Mouse (Mus musculus): ENCODE data around the gene Trp53bp1. TPM values are rescaled to one million over a fixed set of nuclear protein-coding genes. Genes with fewer than 3 reads are reported as not detected.

Trp53bp1 gene
- polyA plus RNA-seq, 1 experiment from 2014 or later, result 43.4 TPM

GRCm38 (mm10) chr2:121292316-121293013, 21.3 kb upstream of the Trp53bp1 start:
- H3K36me3 ChIP-seq, result no peaks in the 10 kb centered on the region
- no peak overlapping the region for H3K27ac ChIP-seq
- peaks cover 27% of the 10 kb centered on the region for H3K27me3 ChIP-seq (replicated peaks)
- 68% methylated on average over 5 of the region's 5 CpGs for WGBS
- no peak overlapping the region for H3K4me3 ChIP-seq (replicated peaks)
- peaks cover 36% of the 10 kb centered on the region for H3K4me1 ChIP-seq (replicated peaks)
- H3K9me3 ChIP-seq, result no peaks in the 10 kb centered on the region
- ATAC-seq, result no peak
- no peak overlapping the region for H3K9ac ChIP-seq
- no peak overlapping the region for H3K4me2 ChIP-seq (replicated peaks)

DNA sequence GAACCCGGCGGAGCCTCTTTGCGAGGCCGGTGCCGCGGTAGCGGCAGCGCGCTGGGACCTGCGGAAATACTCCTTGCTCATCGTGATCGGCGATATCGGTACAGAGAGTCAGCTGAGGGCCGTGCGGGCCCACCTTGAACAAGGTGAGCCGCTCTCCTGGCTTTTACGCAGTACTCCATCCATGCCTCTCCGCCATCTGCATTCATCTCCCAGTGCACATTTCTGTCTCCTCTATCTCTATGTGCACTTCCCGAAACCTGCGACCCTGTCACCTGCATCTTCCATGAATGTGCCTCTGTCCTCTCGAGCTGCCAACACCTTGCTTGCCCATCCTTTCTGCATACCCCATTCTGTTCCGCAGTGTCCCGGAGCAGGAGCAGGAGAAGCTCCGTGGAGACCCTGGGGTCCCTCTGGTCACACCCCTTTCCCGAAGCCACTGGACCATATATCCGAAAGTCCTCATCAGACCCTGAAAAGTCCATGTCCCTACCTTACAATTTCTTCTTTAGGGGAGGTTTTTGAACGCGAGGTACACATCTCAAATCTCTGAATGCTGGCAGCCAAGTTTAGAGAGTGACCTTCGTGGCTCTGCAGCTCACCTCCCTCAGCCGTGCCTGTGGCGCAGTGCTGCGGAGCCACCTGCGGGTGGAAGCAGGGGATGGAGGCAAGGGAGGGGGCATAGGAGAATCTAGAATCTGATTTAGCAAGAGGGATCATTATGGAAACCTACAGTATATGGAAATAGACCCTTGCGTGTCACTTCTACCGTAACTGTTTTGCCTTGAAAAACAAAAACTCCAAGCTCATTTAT, 18.7 kb upstream of the Trp53bp1 start:
- Histone ChIP-seq H3K36me3 (no peaks in the 10 kb centered on the region), H3K9ac (peak overlapping the region; percentile 33)
- ATAC-seq, result 0 out of 2 replicates have a peak, but pooled peaks have one; percentile 5

GRCm38 (mm10) chr2:121288901-121289729, 17.9 kb upstream of the Trp53bp1 start, which contains the start of gene Map1a:
Gene Map1a, plus strand, starts transcription at chr2:121289600.
- Histone ChIP-seq H3K27ac (no peak within 1 kb of the TSS), H3K27me3 (replicated peaks) (peaks cover 19% of the 10 kb centered on the region), H3K4me2 (replicated peaks) (peak within 1 kb of the TSS; percentile 94), H3K4me1 (replicated peaks) (peaks cover 8% of the 10 kb centered on the region), H3K9me3 (no peaks in the 10 kb centered on the region), H3K9ac (peak within 1 kb of the TSS; percentile 33), H3K36me3 (no peaks in the 10 kb centered on the region), H3K4me3 (replicated peaks) (peak within 1 kb of the TSS; percentile 53)
- peak; percentile 98 for ATAC-seq
- WGBS, result 2% methylated on average over 48 of the region's 48 CpGs

More for the DNA sequence above, 18.7 kb upstream of the Trp53bp1 start:
- no peak overlapping the region for H3K27ac ChIP-seq
- H3K27me3 ChIP-seq (replicated peaks), result peaks cover 19% of the 10 kb centered on the region
- peak overlapping the region; percentile 94 for H3K4me2 ChIP-seq (replicated peaks)
- peak overlapping the region; percentile 53 for H3K4me3 ChIP-seq (replicated peaks)
- no peaks in the 10 kb centered on the region for H3K9me3 ChIP-seq
- 5% methylated on average over 36 of the region's 36 CpGs for WGBS
- peaks cover 16% of the 10 kb centered on the region for H3K4me1 ChIP-seq (replicated peaks)

- no peak overlapping the region for H3K4me2 ChIP-seq (replicated peaks)
- peaks cover 7% of the 10 kb centered on the region for H3K4me1 ChIP-seq (replicated peaks)
- WGBS, result 69% methylated on average over 2 of the region's 2 CpGs
- peaks cover 19% of the 10 kb centered on the region for H3K27me3 ChIP-seq (replicated peaks)
- no peaks in the 10 kb centered on the region for H3K36me3 ChIP-seq
- no peak overlapping the region for H3K4me3 ChIP-seq (replicated peaks)
- H3K9ac ChIP-seq, result no peak overlapping the region
- no peak overlapping the region for H3K27ac ChIP-seq
- no peaks in the 10 kb centered on the region for H3K9me3 ChIP-seq
- no peak for ATAC-seq
Observed at GRCm38 (mm10) chr2:121287850-121288249, 16.6 kb upstream of the Trp53bp1 start.

DNA sequence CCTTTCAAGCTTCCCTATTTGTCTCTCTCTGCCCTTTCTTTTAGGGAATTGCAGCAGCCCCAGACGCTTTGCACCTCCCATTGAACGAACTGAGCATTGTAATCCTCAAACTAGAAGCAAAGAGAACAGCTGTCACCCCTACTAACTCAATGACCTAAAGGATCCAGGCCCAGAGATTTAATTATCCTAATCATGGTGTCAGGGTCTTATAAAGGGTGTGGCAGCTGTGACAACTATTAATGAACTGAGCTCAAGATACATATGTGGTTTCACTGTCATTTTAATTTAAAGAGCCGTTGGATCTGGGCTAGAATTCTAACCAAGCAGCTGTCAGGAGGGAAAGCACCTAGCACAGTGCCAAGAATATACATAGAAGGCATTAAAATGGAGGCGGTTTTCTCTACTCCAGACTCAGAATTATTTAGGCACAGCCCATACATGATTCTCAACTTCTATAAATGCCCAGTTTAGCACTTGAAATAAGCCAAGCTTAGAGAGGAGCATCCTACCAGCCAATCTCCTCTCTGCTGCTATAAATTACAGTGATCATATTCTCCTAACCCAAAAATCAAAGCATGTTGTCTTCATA, 815 bp upstream of the Trp53bp1 start:
- H3K27ac ChIP-seq, result no peak overlapping the region
- 26% methylated on average over 4 of the region's 4 CpGs for WGBS
- no peak for ATAC-seq
- peak overlapping the region; percentile 78 for H3K4me2 ChIP-seq (replicated peaks)
- H3K27me3 ChIP-seq (replicated peaks), result no peaks in the 10 kb centered on the region
- peaks cover 10% of the 10 kb centered on the region; the same call in 1 of the 2 replicates for H3K4me1 ChIP-seq (replicated peaks)
- H3K36me3 ChIP-seq, result 0 out of 2 replicates have a peak, but pooled peaks cover 3% of the 10 kb centered on the region
- H3K9ac ChIP-seq, result peak overlapping the region; percentile 39; the same call in 1 of the 2 replicates
- H3K4me3 ChIP-seq (replicated peaks), result peak overlapping the region; percentile 90
- H3K9me3 ChIP-seq, result no peaks in the 10 kb centered on the region

- Histone ChIP-seq H3K27me3 (replicated peaks) (no peaks in the 10 kb centered on the region), H3K36me3 (0 out of 2 replicates have a peak, but pooled peaks cover 3% of the 10 kb centered on the region), H3K9me3 (no peaks in the 10 kb centered on the region), H3K4me1 (replicated peaks) (peaks cover 10% of the 10 kb centered on the region; the same call in 1 of the 2 replicates), H3K4me2 (replicated peaks) (peak overlapping the region; percentile 68), H3K4me3 (replicated peaks) (peak overlapping the region; percentile 90), H3K27ac (peak overlapping the region; percentile 81), H3K9ac (peak overlapping the region; percentile 83)
- 1% methylated on average over 35 of the region's 35 CpGs for WGBS
- peak; percentile 87 for ATAC-seq
Observed at GRCm38 (mm10) chr2:121270521-121271235, 529 bp downstream of the Trp53bp1 start.

- no peak overlapping the region for H3K27ac ChIP-seq
- H3K9ac ChIP-seq, result no peak overlapping the region
- 0 out of 2 replicates have a peak, but pooled peaks have one; percentile 10 for ATAC-seq
- H3K36me3 ChIP-seq, result 0 out of 2 replicates have a peak, but pooled peaks cover 9% of the 10 kb centered on the region
- H3K9me3 ChIP-seq, result no peaks in the 10 kb centered on the region
- no peaks in the 10 kb centered on the region for H3K27me3 ChIP-seq (replicated peaks)
- WGBS, result 53% methylated on average over 8 of the region's 8 CpGs
- no peak overlapping the region for H3K4me2 ChIP-seq (replicated peaks)
- peaks cover 10% of the 10 kb centered on the region; the same call in 1 of the 2 replicates for H3K4me1 ChIP-seq (replicated peaks)
- no peak overlapping the region for H3K4me3 ChIP-seq (replicated peaks)
Observed at GRCm38 (mm10) chr2:121268446-121268845, 2.8 kb downstream of the Trp53bp1 start.

- no peak overlapping the region for H3K4me3 ChIP-seq (replicated peaks)
- peaks cover 45% of the 10 kb centered on the region for H3K36me3 ChIP-seq
- H3K9ac ChIP-seq, result no peak overlapping the region
- H3K27me3 ChIP-seq (replicated peaks), result no peaks in the 10 kb centered on the region
- no peak overlapping the region for H3K4me2 ChIP-seq (replicated peaks)
- ATAC-seq, result no peak
- 98% methylated on average over 2 of the region's 2 CpGs for WGBS
- H3K4me1 ChIP-seq (replicated peaks), result no peaks in the 10 kb centered on the region
- no peak overlapping the region for H3K27ac ChIP-seq
- H3K9me3 ChIP-seq, result no peaks in the 10 kb centered on the region
Observed at GRCm38 (mm10) chr2:121249758-121250157, 21.4 kb downstream of the Trp53bp1 start.

- 94% methylated on average over 5 of the region's 5 CpGs for WGBS
Observed at GRCm38 (mm10) chr2:121244099-121244498, 27.1 kb downstream of the Trp53bp1 start.

DNA sequence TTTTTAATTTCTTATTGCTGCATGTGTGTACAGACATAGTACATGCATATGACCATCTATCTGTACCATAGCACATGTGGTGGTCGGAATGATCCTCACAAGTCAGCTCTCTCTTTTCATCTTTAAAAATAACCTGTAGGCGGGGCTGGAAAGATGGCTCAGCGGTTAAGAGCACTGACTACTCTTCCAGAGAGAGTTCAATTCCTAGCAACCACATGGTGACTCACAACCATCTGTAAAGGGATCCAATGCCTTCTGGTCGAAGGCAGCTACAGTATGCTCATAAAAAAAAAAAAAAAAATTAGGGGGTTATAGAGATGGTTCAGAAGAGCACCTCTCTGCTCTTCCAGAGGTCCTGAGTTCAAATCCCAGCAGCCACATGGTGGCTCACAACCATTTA, 31.8 kb downstream of the Trp53bp1 start:
- WGBS, result 86% methylated on average over 4 of the region's 4 CpGs

More at GRCm38 (mm10) chr2:121244099-121244498, 27.1 kb downstream of the Trp53bp1 start:
- Histone ChIP-seq H3K9me3 (no peaks in the 10 kb centered on the region), H3K4me1 (replicated peaks) (no peaks in the 10 kb centered on the region), H3K4me2 (replicated peaks) (no peak overlapping the region), H3K9ac (no peak overlapping the region), H3K27ac (no peak overlapping the region), H3K27me3 (replicated peaks) (no peaks in the 10 kb centered on the region), H3K36me3 (peaks cover 20% of the 10 kb centered on the region; the same call in 1 of the 2 replicates), H3K4me3 (replicated peaks) (no peak overlapping the region)
- ATAC-seq, result no peak

More for the DNA sequence above, 31.8 kb downstream of the Trp53bp1 start:
- H3K9ac ChIP-seq, result no peak overlapping the region
- ATAC-seq, result no peak
- no peak overlapping the region for H3K4me2 ChIP-seq (replicated peaks)
- H3K27me3 ChIP-seq (replicated peaks), result no peaks in the 10 kb centered on the region
- H3K4me1 ChIP-seq (replicated peaks), result no peaks in the 10 kb centered on the region
- no peak overlapping the region for H3K27ac ChIP-seq
- no peaks in the 10 kb centered on the region for H3K9me3 ChIP-seq
- H3K4me3 ChIP-seq (replicated peaks), result no peak overlapping the region
- H3K36me3 ChIP-seq, result peaks cover 25% of the 10 kb centered on the region
